Mouse (Mus musculus): ENCODE results near the gene Gstp3.

DNA sequence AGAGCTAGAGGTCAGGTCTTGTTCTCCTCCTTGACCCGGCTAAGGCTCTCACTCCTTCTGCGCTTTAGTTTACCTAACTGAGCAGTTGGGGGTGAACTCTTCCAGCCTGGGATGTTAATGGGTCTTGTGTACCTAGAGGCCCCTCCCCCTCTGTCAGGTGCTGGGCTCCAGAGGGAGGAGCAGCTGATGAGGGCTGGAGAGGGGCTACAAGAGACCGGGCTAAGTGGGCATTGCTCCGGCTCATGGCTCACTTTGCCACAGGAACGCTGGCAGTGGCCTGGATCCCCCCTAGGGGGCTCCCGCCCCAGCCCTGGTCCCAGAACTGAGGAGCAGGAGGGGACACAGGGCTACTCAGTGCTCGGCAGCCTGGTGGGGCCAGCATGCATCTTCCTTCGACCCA lies 24.5 kb upstream of the Gstp3 start:
- TF ChIP-seq POLR2A (IDR thresholded peaks at IDR 0.05; ENCODE audit: low read depth, low read length) = no peak
- no peak for TF ChIP-seq CTCF (conservative IDR thresholded peaks at IDR 0.05; ENCODE audit: insufficient read depth, insufficient read length, low read depth, low read length)

All from kidney, adult 2 months (tissue).